Mouse (Mus musculus): ENCODE data around the gene Fscn3. TPM values are rescaled to one million over a fixed set of nuclear protein-coding genes. Genes with fewer than 3 reads are reported as not detected.

The Fscn3 gene
- polyA plus RNA-seq, 1 experiment from 2014 or later = not detected

- peak overlapping the region; percentile 87 for H3K4me2 ChIP-seq (ENCODE audit: low read depth, low read length)
- H3K36me3 ChIP-seq (replicated peaks; ENCODE audit: control insufficient read depth, insufficient read depth, low read depth, low read length) = no peaks in the 10 kb centered on the region; the same call in 1 of the 2 replicates
- no peaks in the 10 kb centered on the region for H3K9me3 ChIP-seq (replicated peaks; ENCODE audit: control insufficient read depth, low read length)
- H3K9ac ChIP-seq (replicated peaks; ENCODE audit: low read length) = peak overlapping the region; percentile 73
- H3K4me3 ChIP-seq (ENCODE audit: low read depth, low read length) = peak overlapping the region; percentile 86
- H3K4me1 ChIP-seq (ENCODE audit: control insufficient read depth, insufficient read depth, low read length) = peaks cover 7% of the 10 kb centered on the region
- H3K27me3 ChIP-seq (ENCODE audit: control insufficient read depth, insufficient read depth, low read length) = no peaks in the 10 kb centered on the region
- no peak for ATAC-seq (replicated peaks; ENCODE audit: insufficient number of reproducible peaks, low FRiP score, low TSS enrichment, low read depth)
- WGBS = 25% methylated on average over 13 of the region's 13 CpGs
- 0 out of 2 replicates have a peak overlapping the region, but pooled peaks have one; percentile 41 for H3K27ac ChIP-seq (replicated peaks; ENCODE audit: low read depth, low read length)
- DNase-seq (ENCODE audit: low spot score) = no peak
Observed at GRCm38 (mm10) chr6:28420865-28421264, 6.7 kb upstream of the Fscn3 start.

DNA sequence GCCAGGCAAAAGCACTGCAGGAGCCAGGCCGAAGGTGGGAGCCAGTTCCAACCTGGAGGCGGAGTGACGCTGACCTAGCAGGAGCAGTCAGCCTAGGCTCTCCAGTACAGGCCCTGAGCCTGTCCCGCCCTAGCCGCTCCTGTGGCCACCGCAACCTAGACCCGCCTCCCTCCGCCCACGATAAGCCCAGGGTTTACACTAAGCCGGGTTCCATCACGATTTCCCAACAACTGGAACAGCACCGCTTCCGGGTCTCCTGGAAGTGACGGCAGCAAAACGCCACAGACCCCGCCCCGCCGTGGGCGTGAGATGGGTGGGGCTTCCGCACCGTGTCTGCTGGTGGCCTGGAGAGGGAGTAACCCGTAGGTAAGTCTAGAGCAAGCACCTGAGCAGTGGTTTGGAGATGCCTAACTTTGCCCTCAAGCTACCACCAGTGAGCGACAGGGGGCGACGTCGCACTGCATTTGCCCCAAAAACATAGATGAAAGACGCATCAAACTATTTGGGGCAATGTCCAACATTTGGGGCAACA lies 6.1 kb upstream of the Fscn3 start:
- Histone ChIP-seq H3K9ac (replicated peaks; ENCODE audit: low read length) (peak overlapping the region; percentile 73), H3K27ac (replicated peaks; ENCODE audit: low read depth, low read length) (0 out of 2 replicates have a peak overlapping the region, but pooled peaks have one; percentile 41), H3K27me3 (ENCODE audit: control insufficient read depth, insufficient read depth, low read length) (no peaks in the 10 kb centered on the region), H3K36me3 (replicated peaks; ENCODE audit: control insufficient read depth, insufficient read depth, low read depth, low read length) (no peaks in the 10 kb centered on the region; the same call in 1 of the 2 replicates), H3K9me3 (replicated peaks; ENCODE audit: control insufficient read depth, low read length) (no peaks in the 10 kb centered on the region), H3K4me3 (ENCODE audit: low read depth, low read length) (peak overlapping the region; percentile 86), H3K4me1 (ENCODE audit: control insufficient read depth, insufficient read depth, low read length) (peaks cover 7% of the 10 kb centered on the region), H3K4me2 (ENCODE audit: low read depth, low read length) (peak overlapping the region; percentile 87)
- DNase-seq (ENCODE audit: low spot score) (peak; percentile 94), ATAC-seq (replicated peaks; ENCODE audit: insufficient number of reproducible peaks, low FRiP score, low TSS enrichment, low read depth) (peak; percentile 83)
- WGBS = under 1% methylated on average over 24 of the region's 27 CpGs

DNA sequence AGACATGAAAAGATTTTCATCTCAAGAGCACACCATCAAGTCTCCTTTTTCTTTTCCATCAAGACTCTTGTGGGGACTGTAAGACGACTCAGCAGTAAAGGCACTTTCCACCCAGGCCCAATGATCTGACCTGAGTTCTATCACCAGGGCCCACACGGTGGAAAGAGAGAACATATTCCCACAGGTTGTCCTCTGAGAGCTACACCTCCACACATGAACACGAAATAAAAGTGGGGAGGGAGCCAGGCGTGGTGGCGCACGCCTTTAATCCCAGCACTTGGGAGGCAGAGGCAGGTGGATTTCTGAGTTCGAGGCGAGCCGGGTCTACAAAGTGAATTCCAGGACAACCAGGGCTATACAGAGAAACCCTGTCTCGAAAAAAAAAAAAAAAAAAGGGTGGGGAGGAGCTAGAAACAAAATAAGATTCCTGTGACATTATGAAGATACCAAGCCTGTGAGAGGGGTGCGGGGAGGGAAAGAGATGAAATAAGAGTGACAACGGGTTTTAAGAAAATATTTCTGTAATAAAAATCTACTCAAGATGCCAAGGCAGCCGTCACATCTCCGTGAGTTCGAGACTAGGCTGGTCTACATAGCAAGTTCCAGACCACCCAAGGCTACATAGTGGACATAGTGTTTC lies 4.8 kb upstream of the Fscn3 start:
- Histone ChIP-seq H3K27me3 (ENCODE audit: control insufficient read depth, insufficient read depth, low read length) (no peaks in the 10 kb centered on the region), H3K4me3 (ENCODE audit: low read depth, low read length) (peak overlapping the region; percentile 94), H3K4me1 (ENCODE audit: control insufficient read depth, insufficient read depth, low read length) (peaks cover 7% of the 10 kb centered on the region), H3K27ac (replicated peaks; ENCODE audit: low read depth, low read length) (no peak overlapping the region), H3K36me3 (replicated peaks; ENCODE audit: control insufficient read depth, insufficient read depth, low read depth, low read length) (no peaks in the 10 kb centered on the region; the same call in 1 of the 2 replicates), H3K9me3 (replicated peaks; ENCODE audit: control insufficient read depth, low read length) (no peaks in the 10 kb centered on the region), H3K9ac (replicated peaks; ENCODE audit: low read length) (no peak overlapping the region), H3K4me2 (ENCODE audit: low read depth, low read length) (peak overlapping the region; percentile 66; the same call in 1 of the 2 replicates)
- 76% methylated on average over 15 of the region's 15 CpGs for WGBS
- no peak for DNase-seq (ENCODE audit: low spot score)
- peak; percentile 2; the same call in 1 of the 2 replicates for ATAC-seq (replicated peaks; ENCODE audit: insufficient number of reproducible peaks, low FRiP score, low TSS enrichment, low read depth)

DNA sequence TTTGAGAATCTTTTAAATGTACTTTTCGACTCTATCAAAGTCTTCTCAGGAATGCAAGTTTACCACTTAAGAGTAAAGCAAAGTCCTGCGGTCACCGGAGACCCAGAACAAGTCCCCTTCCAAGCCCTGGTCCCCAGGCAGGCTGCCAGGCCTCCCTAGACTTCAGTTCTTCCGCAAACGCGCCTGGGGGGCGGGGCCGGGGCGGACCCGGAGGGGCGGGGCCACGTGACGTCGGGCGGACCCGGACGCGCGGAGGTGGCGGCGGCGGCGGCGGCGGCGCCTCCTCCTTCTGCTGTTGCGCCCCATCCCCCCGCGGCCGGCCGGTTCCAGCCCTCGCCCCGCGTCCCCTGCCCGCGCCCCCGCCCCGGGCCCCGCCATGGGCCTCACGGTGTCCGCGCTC lies 4.3 kb upstream of the Fscn3 start, which contains the start of gene Arf5:
TSS of gene Arf5 (plus strand) at position 248 of the 400 bp plus-strand sequence.
- peak; percentile 89 for DNase-seq (ENCODE audit: low spot score)
- H3K4me2 ChIP-seq (ENCODE audit: low read depth, low read length) = peak within 1 kb of the TSS; percentile 66
- no peaks in the 10 kb centered on the region for H3K27me3 ChIP-seq (ENCODE audit: control insufficient read depth, insufficient read depth, low read length)
- no peaks in the 10 kb centered on the region; the same call in 1 of the 2 replicates for H3K36me3 ChIP-seq (replicated peaks; ENCODE audit: control insufficient read depth, insufficient read depth, low read depth, low read length)
- 3% methylated on average over 25 of the region's 42 CpGs for WGBS
- ATAC-seq (replicated peaks; ENCODE audit: insufficient number of reproducible peaks, low FRiP score, low TSS enrichment, low read depth) = peak; percentile 60
- H3K9me3 ChIP-seq (replicated peaks; ENCODE audit: control insufficient read depth, low read length) = no peaks in the 10 kb centered on the region
- peak within 1 kb of the TSS; percentile 97 for H3K9ac ChIP-seq (replicated peaks; ENCODE audit: low read length)
- H3K4me1 ChIP-seq (ENCODE audit: control insufficient read depth, insufficient read depth, low read length) = peaks cover 7% of the 10 kb centered on the region
- H3K27ac ChIP-seq (replicated peaks; ENCODE audit: low read depth, low read length) = peak within 1 kb of the TSS; percentile 65
- peak within 1 kb of the TSS; percentile 94 for H3K4me3 ChIP-seq (ENCODE audit: low read depth, low read length)

GRCm38 (mm10) chr6:28423767-28424695 lies 3.6 kb upstream of the Fscn3 start:
- Histone ChIP-seq H3K4me2 (ENCODE audit: low read depth, low read length) (peak overlapping the region; percentile 66), H3K36me3 (replicated peaks; ENCODE audit: control insufficient read depth, insufficient read depth, low read depth, low read length) (no peaks in the 10 kb centered on the region; the same call in 1 of the 2 replicates), H3K9ac (replicated peaks; ENCODE audit: low read length) (peak overlapping the region; percentile 97), H3K4me3 (ENCODE audit: low read depth, low read length) (peak overlapping the region; percentile 94), H3K27ac (replicated peaks; ENCODE audit: low read depth, low read length) (peak overlapping the region; percentile 65), H3K4me1 (ENCODE audit: control insufficient read depth, insufficient read depth, low read length) (peaks cover 7% of the 10 kb centered on the region), H3K9me3 (replicated peaks; ENCODE audit: control insufficient read depth, low read length) (no peaks in the 10 kb centered on the region), H3K27me3 (ENCODE audit: control insufficient read depth, insufficient read depth, low read length) (no peaks in the 10 kb centered on the region)
- peak; percentile 51 for DNase-seq (ENCODE audit: low spot score)
- ATAC-seq (replicated peaks; ENCODE audit: insufficient number of reproducible peaks, low FRiP score, low TSS enrichment, low read depth) = peak; percentile 32
- WGBS = 11% methylated on average over 30 of the region's 46 CpGs

DNA sequence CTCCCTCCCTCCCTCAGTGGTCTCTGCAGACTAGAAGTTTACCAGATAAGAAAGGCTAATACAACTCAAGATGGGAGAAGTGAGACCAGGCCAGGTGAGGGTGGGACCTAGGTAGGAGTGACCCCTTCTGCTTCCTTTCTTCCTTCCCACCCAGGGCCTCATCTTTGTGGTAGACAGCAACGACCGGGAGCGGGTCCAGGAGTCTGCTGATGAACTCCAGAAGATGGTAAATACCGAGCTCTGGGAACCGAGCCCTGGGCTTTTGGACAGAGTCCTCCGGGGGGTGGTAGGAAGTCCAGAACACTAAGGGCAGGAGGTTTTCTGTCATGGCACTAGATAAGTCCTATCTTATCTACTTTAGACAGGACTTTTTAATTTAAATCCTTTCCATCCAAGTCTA lies 2.6 kb upstream of the Fscn3 start:
- Histone ChIP-seq H3K4me1 (ENCODE audit: control insufficient read depth, insufficient read depth, low read length) (peaks cover 7% of the 10 kb centered on the region), H3K4me3 (ENCODE audit: low read depth, low read length) (no peak overlapping the region), H3K9me3 (replicated peaks; ENCODE audit: control insufficient read depth, low read length) (no peaks in the 10 kb centered on the region), H3K27ac (replicated peaks; ENCODE audit: low read depth, low read length) (no peak overlapping the region), H3K27me3 (ENCODE audit: control insufficient read depth, insufficient read depth, low read length) (no peaks in the 10 kb centered on the region), H3K9ac (replicated peaks; ENCODE audit: low read length) (no peak overlapping the region), H3K4me2 (ENCODE audit: low read depth, low read length) (no peak overlapping the region), H3K36me3 (replicated peaks; ENCODE audit: control insufficient read depth, insufficient read depth, low read depth, low read length) (no peaks in the 10 kb centered on the region; the same call in 1 of the 2 replicates)
- DNase-seq (ENCODE audit: low spot score) (no peak), ATAC-seq (replicated peaks; ENCODE audit: insufficient number of reproducible peaks, low FRiP score, low TSS enrichment, low read depth) (no peak)
- 96% methylated on average over 6 of the region's 6 CpGs for WGBS

- no peak for DNase-seq (ENCODE audit: low spot score)
- Histone ChIP-seq H3K27ac (replicated peaks; ENCODE audit: low read depth, low read length) (no peak within 1 kb of the TSS), H3K4me2 (ENCODE audit: low read depth, low read length) (no peak within 1 kb of the TSS), H3K4me1 (ENCODE audit: control insufficient read depth, insufficient read depth, low read length) (no peaks in the 10 kb centered on the region), H3K27me3 (ENCODE audit: control insufficient read depth, insufficient read depth, low read length) (no peaks in the 10 kb centered on the region), H3K4me3 (ENCODE audit: low read depth, low read length) (no peak within 1 kb of the TSS), H3K9ac (replicated peaks; ENCODE audit: low read length) (no peak within 1 kb of the TSS), H3K9me3 (replicated peaks; ENCODE audit: control insufficient read depth, low read length) (no peaks in the 10 kb centered on the region), H3K36me3 (replicated peaks; ENCODE audit: control insufficient read depth, insufficient read depth, low read depth, low read length) (no peaks in the 10 kb centered on the region; the same call in 1 of the 2 replicates)
- no peak for ATAC-seq (replicated peaks; ENCODE audit: insufficient number of reproducible peaks, low FRiP score, low TSS enrichment, low read depth)
- 87% methylated on average over 3 of the region's 3 CpGs for WGBS
Observed at GRCm38 (mm10) chr6:28428290-28428689, 701 bp downstream of the Fscn3 start, which contains the start of gene Gcc1. TSS of gene Gcc1 (minus strand) at chr6:28428390.

All from embryonic facial prominence, embryonic 11.5 days (tissue).